Mouse (Mus musculus): Measurements from ENCODE around the gene Ankrd6.

DNA sequence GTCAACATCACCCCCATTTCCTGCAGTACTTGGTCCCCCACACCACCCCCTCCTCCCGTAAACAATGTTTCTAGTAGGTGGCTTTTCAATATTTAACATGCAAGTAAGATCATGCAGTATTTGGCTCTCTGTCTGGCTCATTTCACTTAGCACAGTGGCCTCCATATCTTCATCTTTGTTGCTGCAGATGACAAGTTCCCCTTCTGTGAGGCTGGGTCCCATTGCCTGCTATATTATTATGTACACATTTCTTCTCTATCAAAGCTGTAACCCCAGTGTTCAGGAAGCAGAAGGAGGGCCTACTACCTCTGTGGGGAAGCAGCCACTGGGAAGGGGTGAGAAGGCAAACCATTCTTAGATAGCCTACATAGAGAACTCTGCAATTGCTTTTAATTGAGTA, 40.6 kb downstream of the Ankrd6 start:
- TF ChIP-seq JUND (conservative IDR thresholded peaks at IDR 0.05; ENCODE audit: low read depth, low read length) (no peak), RCOR1 (conservative IDR thresholded peaks at IDR 0.05; ENCODE audit: low read depth, low read length) (no peak), GABPA (IDR thresholded peaks at IDR 0.05; ENCODE audit: insufficient replicate concordance, low read depth, low read length) (no peak), HCFC1 (IDR thresholded peaks at IDR 0.05; ENCODE audit: low read depth, low read length) (no peak), EP300 (IDR thresholded peaks at IDR 0.05; ENCODE audit: low read length) (no peak), SMC3 (IDR thresholded peaks at IDR 0.05; ENCODE audit: low read depth, low read length) (no peak)
